Mouse (Mus musculus): ENCODE measurements around the gene Epha3. TPM values are rescaled to one million over a fixed set of nuclear protein-coding genes. Genes with fewer than 3 reads are reported as not detected.
A peak's percentile ranks its signal among the peaks of the same experiment; 100 is the strongest.

The Epha3 gene
- polyA plus RNA-seq, 1 experiment from 2014 or later, result 57.1 TPM

GRCm38 (mm10) chr16:63706912-63707868 is 156.8 kb downstream of the Epha3 start:
- Histone ChIP-seq H3K4me1 (no peaks in the 10 kb centered on the region), H3K9me3 (no peaks in the 10 kb centered on the region), H3K27me3 (replicated peaks) (no peaks in the 10 kb centered on the region), H3K4me3 (no peak overlapping the region), H3K9ac (no peak overlapping the region), H3K4me2 (replicated peaks) (no peak overlapping the region), H3K36me3 (no peaks in the 10 kb centered on the region), H3K27ac (no peak overlapping the region)
- WGBS, result 74% methylated on average over 17 of the region's 17 CpGs
- ATAC-seq (ENCODE audit: low FRiP score, low read depth), result no peak

DNA sequence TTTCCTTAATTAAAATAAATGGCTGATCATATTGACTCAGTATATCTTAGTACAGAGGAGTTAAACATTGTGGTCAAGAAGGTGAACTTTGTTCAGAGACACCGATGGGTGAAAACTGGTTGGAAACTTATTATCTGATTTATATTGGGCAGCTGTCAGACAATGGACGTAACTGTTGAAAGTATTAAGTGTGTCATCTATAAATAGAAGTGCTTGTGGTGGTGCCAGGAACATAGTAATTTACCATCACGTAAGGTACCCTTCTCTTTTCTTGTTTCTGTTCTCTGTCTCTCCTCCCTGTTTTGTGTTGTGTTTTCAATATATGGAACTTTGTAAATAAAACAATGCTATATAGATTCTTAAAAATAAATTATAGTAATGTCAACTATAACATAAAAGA is 174.6 kb downstream of the Epha3 start:
- Histone ChIP-seq H3K36me3 (no peaks in the 10 kb centered on the region), H3K9me3 (no peaks in the 10 kb centered on the region), H3K4me1 (no peaks in the 10 kb centered on the region), H3K4me2 (replicated peaks) (no peak overlapping the region), H3K9ac (no peak overlapping the region), H3K27ac (no peak overlapping the region), H3K4me3 (no peak overlapping the region), H3K27me3 (replicated peaks) (no peaks in the 10 kb centered on the region)
- ATAC-seq (ENCODE audit: low FRiP score, low read depth), result no peak
- 68% methylated on average over 3 of the region's 3 CpGs for WGBS

GRCm38 (mm10) chr16:63684211-63684610 is 179.8 kb downstream of the Epha3 start:
- H3K27ac ChIP-seq, result no peak overlapping the region
- no peak for ATAC-seq (ENCODE audit: low FRiP score, low read depth)
- WGBS, result 87% methylated on average over 4 of the region's 4 CpGs
- no peaks in the 10 kb centered on the region for H3K9me3 ChIP-seq
- H3K4me3 ChIP-seq, result no peak overlapping the region
- H3K36me3 ChIP-seq, result no peaks in the 10 kb centered on the region
- no peak overlapping the region for H3K4me2 ChIP-seq (replicated peaks)
- H3K27me3 ChIP-seq (replicated peaks), result no peaks in the 10 kb centered on the region
- no peak overlapping the region for H3K9ac ChIP-seq
- no peaks in the 10 kb centered on the region for H3K4me1 ChIP-seq

DNA sequence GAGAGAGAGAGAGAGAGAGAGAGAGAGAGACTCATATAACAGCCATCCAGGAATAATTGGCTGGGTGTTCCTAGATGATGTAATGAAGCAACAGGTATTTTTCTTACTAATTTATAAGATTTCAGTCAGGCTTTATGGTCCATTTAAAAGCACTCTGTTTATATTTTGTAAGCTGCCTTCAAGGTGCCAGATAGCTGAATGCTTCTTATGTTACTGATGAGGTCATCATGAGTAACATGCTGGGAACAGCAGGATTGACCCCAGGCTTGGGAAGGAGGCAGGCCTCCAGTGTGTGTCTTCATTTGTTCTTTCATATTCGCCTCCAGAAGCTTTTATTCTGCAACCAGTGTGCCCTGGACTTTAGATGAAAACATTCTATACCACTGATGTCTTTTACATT is 189.5 kb downstream of the Epha3 start:
- Histone ChIP-seq H3K27me3 (replicated peaks) (no peaks in the 10 kb centered on the region), H3K27ac (no peak overlapping the region), H3K36me3 (no peaks in the 10 kb centered on the region), H3K4me3 (no peak overlapping the region), H3K4me1 (no peaks in the 10 kb centered on the region), H3K9ac (no peak overlapping the region), H3K9me3 (no peaks in the 10 kb centered on the region), H3K4me2 (replicated peaks) (no peak overlapping the region)
- WGBS, result 26% methylated on average over 1 of the region's 1 CpGs
- no peak for ATAC-seq (ENCODE audit: low FRiP score, low read depth)

DNA sequence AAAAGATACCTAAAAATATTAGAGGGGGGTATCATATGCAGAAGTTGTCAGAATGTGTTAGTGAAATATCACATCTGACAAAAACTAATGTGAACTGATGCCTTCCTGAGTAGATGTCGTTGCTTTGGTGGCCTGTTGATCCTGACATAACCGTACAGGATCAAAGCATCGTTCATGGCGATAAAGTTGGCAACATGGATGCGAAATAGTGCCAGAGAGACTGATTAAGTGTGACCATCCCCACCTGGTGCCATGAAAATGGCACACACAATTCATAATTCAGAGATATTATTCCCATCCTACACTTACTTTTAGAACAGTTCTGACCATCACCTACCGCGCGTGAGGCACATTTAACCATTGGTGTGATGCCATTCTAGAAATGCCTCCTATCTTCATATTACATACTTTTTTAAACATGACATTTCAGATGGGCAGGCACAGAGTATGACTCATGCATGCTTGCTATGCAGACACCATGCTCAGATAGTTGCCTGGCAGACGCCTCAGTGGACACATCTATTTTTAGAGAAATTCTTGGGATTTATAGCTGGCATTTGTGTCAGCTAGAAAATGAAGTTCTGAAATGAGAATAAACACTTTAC is 190.6 kb downstream of the Epha3 start:
- H3K36me3 ChIP-seq, result no peaks in the 10 kb centered on the region

DNA sequence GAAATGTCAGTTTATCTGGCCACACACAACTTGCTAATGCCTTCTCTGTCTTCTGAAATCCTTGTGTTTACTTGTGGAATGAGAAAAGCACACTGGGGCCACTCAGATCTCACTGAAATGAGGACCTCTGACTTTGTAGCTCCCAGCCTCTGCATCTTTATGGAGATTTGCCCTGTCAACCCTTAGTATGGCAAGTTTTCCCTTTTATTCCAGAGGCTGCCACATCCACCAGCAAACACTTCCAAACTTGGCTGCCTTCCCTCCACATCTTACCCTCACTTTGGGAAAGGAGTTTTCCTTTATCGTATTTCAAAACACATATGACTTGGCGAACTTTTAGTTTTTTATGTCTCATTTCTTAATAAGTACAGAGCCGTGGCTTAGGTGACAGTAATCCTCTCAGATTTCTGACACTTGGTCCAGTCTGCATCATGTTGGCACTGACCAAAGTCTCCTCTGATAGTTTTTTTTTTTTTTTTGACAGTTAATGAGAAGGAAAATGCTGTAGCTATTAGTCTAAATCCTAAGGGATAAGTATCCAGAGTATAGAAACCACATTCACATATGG is 198.0 kb downstream of the Epha3 start:
- no peaks in the 10 kb centered on the region for H3K9me3 ChIP-seq
- no peak overlapping the region for H3K4me2 ChIP-seq (replicated peaks)
- H3K4me3 ChIP-seq, result no peak overlapping the region
- WGBS, result 89% methylated on average over 3 of the region's 3 CpGs
- ATAC-seq (ENCODE audit: low FRiP score, low read depth), result no peak
- H3K9ac ChIP-seq, result no peak overlapping the region
- H3K27me3 ChIP-seq (replicated peaks), result no peaks in the 10 kb centered on the region
- H3K4me1 ChIP-seq, result no peaks in the 10 kb centered on the region
- no peaks in the 10 kb centered on the region for H3K36me3 ChIP-seq
- H3K27ac ChIP-seq, result no peak overlapping the region

More for the DNA sequence above, 190.6 kb downstream of the Epha3 start:
- H3K9ac ChIP-seq, result no peak overlapping the region
- no peak overlapping the region for H3K27ac ChIP-seq
- no peak for ATAC-seq (ENCODE audit: low FRiP score, low read depth)
- no peaks in the 10 kb centered on the region for H3K4me1 ChIP-seq
- no peaks in the 10 kb centered on the region for H3K9me3 ChIP-seq
- no peaks in the 10 kb centered on the region for H3K27me3 ChIP-seq (replicated peaks)
- no peak overlapping the region for H3K4me3 ChIP-seq
- WGBS, result 89% methylated on average over 9 of the region's 9 CpGs
- no peak overlapping the region for H3K4me2 ChIP-seq (replicated peaks)

GRCm38 (mm10) chr16:63658302-63658974 is 205.5 kb downstream of the Epha3 start:
- ATAC-seq (ENCODE audit: low FRiP score, low read depth), result peak; percentile 84
- Histone ChIP-seq H3K9me3 (no peaks in the 10 kb centered on the region), H3K27me3 (replicated peaks) (no peaks in the 10 kb centered on the region)

DNA sequence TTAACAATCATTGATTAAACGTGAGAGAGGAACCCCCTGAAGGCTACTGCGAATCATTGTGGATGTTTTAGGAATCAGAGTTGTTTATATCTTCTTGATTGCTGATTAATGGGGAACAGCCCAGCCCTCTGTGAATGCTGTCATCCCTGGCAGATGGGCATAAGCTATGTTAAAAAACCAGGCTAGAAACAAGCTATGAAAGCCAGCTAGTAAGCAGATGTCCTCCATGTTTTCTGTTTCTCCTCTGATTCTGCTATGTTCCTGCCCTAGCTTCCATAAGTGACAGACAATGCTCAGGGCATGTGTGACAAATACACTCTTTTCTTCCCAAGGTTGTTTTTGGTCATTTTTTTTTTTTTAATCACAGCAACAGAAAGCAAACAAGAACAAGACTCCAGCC is 206.2 kb downstream of the Epha3 start:
- H3K27me3 ChIP-seq (replicated peaks), result no peaks in the 10 kb centered on the region
- H3K4me1 ChIP-seq, result no peaks in the 10 kb centered on the region; the same call in 1 of the 2 replicates
- H3K4me3 ChIP-seq, result no peak overlapping the region
- WGBS, result 34% methylated on average over 2 of the region's 2 CpGs
- H3K9me3 ChIP-seq, result no peaks in the 10 kb centered on the region
- H3K27ac ChIP-seq, result no peak overlapping the region
- no peak overlapping the region for H3K4me2 ChIP-seq (replicated peaks)
- no peak overlapping the region for H3K9ac ChIP-seq
- H3K36me3 ChIP-seq, result no peaks in the 10 kb centered on the region
- ATAC-seq (ENCODE audit: low FRiP score, low read depth), result 0 out of 2 replicates have a peak, but pooled peaks have one; percentile 14

More at GRCm38 (mm10) chr16:63658302-63658974, 205.5 kb downstream of the Epha3 start:
- Histone ChIP-seq H3K4me2 (replicated peaks) (no peak overlapping the region), H3K4me1 (no peaks in the 10 kb centered on the region; the same call in 1 of the 2 replicates), H3K36me3 (no peaks in the 10 kb centered on the region), H3K4me3 (no peak overlapping the region), H3K27ac (no peak overlapping the region), H3K9ac (no peak overlapping the region)
- 12% methylated on average over 4 of the region's 4 CpGs for WGBS

DNA sequence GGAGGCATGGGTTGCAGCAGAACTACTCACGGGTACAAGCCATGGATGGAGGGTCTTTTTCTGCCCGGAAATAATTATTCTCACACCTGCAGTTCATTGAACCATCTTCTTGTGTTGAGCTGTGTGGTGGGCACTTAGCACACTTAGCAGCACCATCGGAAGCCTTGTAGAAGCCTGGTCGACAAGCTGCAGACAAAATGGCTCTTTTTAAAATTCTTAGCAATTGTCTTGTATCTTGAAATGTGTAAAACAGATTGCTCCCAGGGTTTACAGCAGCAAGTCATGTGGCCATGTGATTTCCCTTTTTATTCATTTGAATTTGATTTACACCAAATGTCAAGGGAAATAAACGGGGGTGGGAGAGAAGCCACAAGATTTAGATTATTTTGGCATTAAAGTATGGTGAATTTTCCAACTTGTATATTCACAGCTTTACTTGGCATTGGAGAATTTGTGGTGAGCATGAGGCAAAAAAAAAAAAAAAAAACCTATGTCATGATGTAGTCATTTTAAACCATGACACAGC is 210.5 kb downstream of the Epha3 start:
- Histone ChIP-seq H3K4me1 (no peaks in the 10 kb centered on the region; the same call in 1 of the 2 replicates), H3K27me3 (replicated peaks) (no peaks in the 10 kb centered on the region), H3K27ac (no peak overlapping the region), H3K9ac (no peak overlapping the region), H3K4me2 (replicated peaks) (no peak overlapping the region), H3K36me3 (peaks cover 3% of the 10 kb centered on the region; the same call in 1 of the 2 replicates), H3K9me3 (no peaks in the 10 kb centered on the region), H3K4me3 (no peak overlapping the region)
- 84% methylated on average over 5 of the region's 5 CpGs for WGBS
- ATAC-seq (ENCODE audit: low FRiP score, low read depth), result no peak

DNA sequence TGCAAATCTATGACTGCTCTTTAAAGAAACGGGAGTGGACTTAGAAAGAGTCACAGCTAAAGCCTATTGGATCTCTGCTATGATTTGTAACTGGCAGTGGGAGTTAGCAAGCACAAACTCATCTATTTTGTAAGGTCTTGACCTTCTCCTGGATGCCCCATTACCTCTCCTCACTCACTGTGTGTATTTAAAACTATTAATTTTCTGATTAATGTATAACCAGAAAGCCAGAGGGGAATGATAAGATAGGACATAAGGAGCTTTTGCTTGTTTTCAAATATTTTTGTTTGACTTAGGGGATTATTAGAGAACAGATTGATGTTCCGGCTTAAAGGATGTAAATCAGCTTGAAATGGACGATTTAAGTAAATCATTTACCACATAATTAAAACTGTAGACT is 213.2 kb downstream of the Epha3 start:
- ATAC-seq (ENCODE audit: low FRiP score, low read depth), result no peak
- WGBS, result 79% methylated on average over 3 of the region's 3 CpGs

GRCm38 (mm10) chr16:63646577-63646976 is 217.4 kb downstream of the Epha3 start:
- Histone ChIP-seq H3K9ac (no peak overlapping the region), H3K4me1 (no peaks in the 10 kb centered on the region), H3K9me3 (no peaks in the 10 kb centered on the region), H3K4me3 (no peak overlapping the region), H3K36me3 (no peaks in the 10 kb centered on the region), H3K4me2 (replicated peaks) (no peak overlapping the region), H3K27me3 (replicated peaks) (no peaks in the 10 kb centered on the region), H3K27ac (no peak overlapping the region)
- no peak for ATAC-seq (ENCODE audit: low FRiP score, low read depth)

More for the DNA sequence above, 213.2 kb downstream of the Epha3 start:
- H3K27me3 ChIP-seq (replicated peaks), result no peaks in the 10 kb centered on the region
- no peak overlapping the region for H3K4me2 ChIP-seq (replicated peaks)
- H3K4me1 ChIP-seq, result no peaks in the 10 kb centered on the region
- H3K27ac ChIP-seq, result no peak overlapping the region
- no peak overlapping the region for H3K9ac ChIP-seq
- H3K36me3 ChIP-seq, result peaks cover 3% of the 10 kb centered on the region; the same call in 1 of the 2 replicates
- H3K4me3 ChIP-seq, result no peak overlapping the region
- no peaks in the 10 kb centered on the region for H3K9me3 ChIP-seq

GRCm38 (mm10) chr16:63642641-63643040 is 221.3 kb downstream of the Epha3 start:
- ATAC-seq (ENCODE audit: low FRiP score, low read depth), result no peak
- no peak overlapping the region for H3K4me2 ChIP-seq (replicated peaks)
- H3K27me3 ChIP-seq (replicated peaks), result no peaks in the 10 kb centered on the region
- no peaks in the 10 kb centered on the region for H3K9me3 ChIP-seq
- 59% methylated on average over 2 of the region's 2 CpGs for WGBS
- H3K4me3 ChIP-seq, result no peak overlapping the region
- H3K27ac ChIP-seq, result no peak overlapping the region
- H3K4me1 ChIP-seq, result no peaks in the 10 kb centered on the region
- H3K36me3 ChIP-seq, result no peaks in the 10 kb centered on the region
- no peak overlapping the region for H3K9ac ChIP-seq

Data from neural tube, embryonic 12.5 days (tissue).